Mouse (Mus musculus) stomach, postnatal 0 days (tissue): ENCODE measurements around the gene Dhh.

Experiments used
- CTCF ChIP-seq: IDR thresholded peaks from 2 replicates; pipeline ENCODE4 v1.5.1; 2016; ENCODE audit warnings: antibody characterized with exemption, low read depth, mild to moderate bottlenecking, moderate library complexity
- EP300 ChIP-seq: optimal IDR thresholded peaks from 2 replicates; pipeline ENCODE3; 2016; ENCODE audit warnings: antibody characterized with exemption

GRCm38 (mm10) chr15:98924682-98925081 lies 26.3 kb upstream of the Dhh start:
- no peak for TF ChIP-seq EP300
- no peak for TF ChIP-seq CTCF
